Mouse (Mus musculus): ENCODE measurements around the gene Rtkn.

Gene Rtkn

DNA sequence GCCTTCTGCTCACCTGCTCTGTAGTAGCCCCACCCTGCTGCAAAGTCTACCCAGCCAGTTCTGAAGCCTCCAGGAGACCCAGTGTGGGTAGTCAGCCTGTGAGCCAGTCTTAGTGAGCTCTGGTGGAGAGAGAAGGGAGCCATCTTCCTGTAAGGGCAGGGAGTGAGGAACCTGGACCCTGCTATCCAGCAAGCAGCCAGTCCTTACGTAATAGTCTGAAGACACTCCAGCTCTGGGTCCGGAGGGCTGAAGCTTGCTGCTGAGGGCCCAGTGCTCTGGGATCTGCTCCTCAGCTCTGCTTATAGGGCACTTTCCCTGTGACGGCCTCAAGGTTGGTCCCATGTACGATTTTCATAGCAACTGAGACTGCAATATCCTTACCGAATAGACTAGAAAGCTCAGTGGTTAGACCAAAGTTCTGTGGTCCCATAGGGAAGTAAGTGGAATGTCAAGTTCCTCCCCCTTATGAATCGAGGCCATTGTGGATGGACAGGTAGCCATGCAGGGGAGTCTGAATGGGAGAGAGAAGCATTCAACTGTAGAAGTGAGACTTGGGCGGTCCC, at the start of gene Rtkn:
Gene Rtkn (plus strand): TSS at position 513 of the 563 bp plus-strand sequence.
- ATAC-seq (ENCODE audit: insufficient number of reproducible peaks, low FRiP score, low TSS enrichment) = no peak

DNA sequence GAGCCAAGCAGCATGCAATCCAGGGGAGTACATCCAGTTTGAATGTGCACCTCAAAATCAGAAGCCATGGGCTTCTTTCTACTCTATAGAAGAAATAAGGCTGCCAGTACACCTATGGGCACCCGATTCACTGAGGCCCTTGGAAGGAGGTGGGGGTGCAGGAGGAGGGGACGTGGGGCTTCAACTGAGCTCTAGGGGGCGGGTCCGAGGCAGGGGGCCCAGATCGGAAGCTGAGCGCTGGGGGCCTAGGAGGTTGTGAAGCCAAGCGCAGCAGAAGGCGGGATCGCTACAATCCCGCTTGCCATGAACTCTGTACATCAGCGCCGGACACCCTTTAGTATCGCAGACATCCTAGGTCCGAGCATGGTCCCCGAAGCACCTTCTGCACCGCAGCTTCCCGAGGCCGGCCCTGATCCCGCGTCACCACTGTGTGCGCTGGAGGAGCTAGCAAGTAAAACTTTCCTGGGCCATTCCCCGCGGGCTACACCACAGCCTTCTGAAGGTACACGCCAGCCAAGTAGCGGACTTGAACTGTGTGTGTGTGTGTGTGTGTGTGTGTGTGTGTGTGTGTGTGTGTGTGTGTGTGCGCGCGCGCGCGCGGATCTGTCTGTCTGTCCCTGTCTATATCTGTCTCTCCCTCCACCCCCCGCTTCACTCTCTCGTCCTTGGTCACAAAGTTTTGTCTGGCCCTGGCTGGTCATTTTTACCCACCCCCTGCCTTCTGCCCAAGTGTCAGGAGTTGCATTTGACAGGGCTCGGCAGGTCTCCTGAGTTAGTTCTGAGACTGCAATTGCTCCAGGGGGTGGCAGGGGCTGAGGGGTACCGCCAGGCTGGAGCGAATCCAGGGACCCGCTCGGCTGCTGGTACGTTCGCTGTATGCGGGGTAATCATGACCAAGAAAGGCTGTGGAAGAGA, 48.9 kb upstream of the Rtkn start, which contains the start of gene Lbx2:
Gene Lbx2 (plus strand): TSS at position 247 of the 915 bp plus-strand sequence.
- no peak for ATAC-seq (ENCODE audit: insufficient number of reproducible peaks, low FRiP score, low TSS enrichment)

GRCm38 (mm10) chr6:83087205-83087925, 47.9 kb upstream of the Rtkn start:
- ATAC-seq (ENCODE audit: insufficient number of reproducible peaks, low FRiP score, low TSS enrichment) = no peak

- ATAC-seq (ENCODE audit: insufficient number of reproducible peaks, low FRiP score, low TSS enrichment) = no peak
These were observed 47.4 kb upstream of the Rtkn start for GRCm38 (mm10) chr6:83087926-83088260.

GRCm38 (mm10) chr6:83092416-83093127, 42.7 kb upstream of the Rtkn start:
- no peak for ATAC-seq (ENCODE audit: insufficient number of reproducible peaks, low FRiP score, low TSS enrichment)

GRCm38 (mm10) chr6:83095968-83096367, 39.3 kb upstream of the Rtkn start:
- ATAC-seq (ENCODE audit: insufficient number of reproducible peaks, low FRiP score, low TSS enrichment) = no peak

DNA sequence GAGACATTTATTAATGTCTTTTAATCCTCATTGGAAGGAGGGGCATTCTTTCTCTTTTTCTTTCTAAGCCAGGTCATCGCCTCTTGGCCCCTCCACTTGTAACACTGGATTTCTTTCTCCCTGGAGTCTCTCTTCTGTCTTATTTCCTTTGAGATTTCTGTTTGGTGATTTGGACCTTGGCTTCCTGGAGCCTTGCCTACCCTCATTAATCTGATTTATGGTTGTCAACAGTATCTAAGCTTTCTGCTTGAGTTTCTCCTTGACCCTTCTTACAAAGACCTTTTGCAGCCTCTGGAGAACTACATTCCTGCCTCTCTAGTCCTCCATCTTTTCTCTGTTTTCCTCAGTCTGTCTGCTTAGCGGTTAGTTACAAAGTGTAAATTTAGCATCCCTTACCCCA, 36.9 kb upstream of the Rtkn start:
- no peak for ATAC-seq (ENCODE audit: insufficient number of reproducible peaks, low FRiP score, low TSS enrichment)

- peak; percentile 95 for ATAC-seq (ENCODE audit: insufficient number of reproducible peaks, low FRiP score, low TSS enrichment)
These were observed 34.0 kb upstream of the Rtkn start, which contains the start of the genes Ccdc142 and Gm42688 for GRCm38 (mm10) chr6:83101316-83101687. Gene Ccdc142 (plus strand): TSS chr6:83101601. Gene Gm42688 (plus strand): TSS chr6:83101617.

GRCm38 (mm10) chr6:83101688-83102556, 33.3 kb upstream of the Rtkn start:
- ATAC-seq (ENCODE audit: insufficient number of reproducible peaks, low FRiP score, low TSS enrichment) = peak; percentile 64

DNA sequence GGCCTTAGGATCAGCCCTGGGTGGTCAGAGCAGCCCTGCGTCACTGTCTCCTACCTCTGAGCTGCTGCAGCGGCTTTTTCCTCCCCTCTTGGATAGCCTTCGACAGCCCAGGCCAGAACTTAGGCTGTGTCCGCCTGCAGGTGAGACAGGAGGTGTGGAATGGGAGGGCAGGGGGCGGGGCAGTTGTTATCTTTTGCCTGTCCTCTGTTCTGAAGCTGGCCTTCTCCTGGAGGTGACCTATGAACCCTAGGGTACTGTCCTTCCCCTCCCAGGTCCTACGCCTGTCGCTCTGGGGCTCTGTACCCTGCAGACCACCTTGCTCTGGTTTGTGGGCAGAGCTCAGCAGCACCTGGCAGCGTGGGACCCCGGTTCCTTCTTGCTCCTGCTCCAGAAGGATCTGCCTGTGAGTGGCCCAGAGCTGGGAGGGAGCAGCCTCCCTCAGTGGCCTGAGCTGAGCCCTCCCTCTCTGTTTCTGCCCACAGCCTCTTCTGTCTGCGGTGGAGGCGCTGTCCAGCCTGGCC, 32.1 kb upstream of the Rtkn start:
- ATAC-seq (ENCODE audit: insufficient number of reproducible peaks, low FRiP score, low TSS enrichment) = no peak

DNA sequence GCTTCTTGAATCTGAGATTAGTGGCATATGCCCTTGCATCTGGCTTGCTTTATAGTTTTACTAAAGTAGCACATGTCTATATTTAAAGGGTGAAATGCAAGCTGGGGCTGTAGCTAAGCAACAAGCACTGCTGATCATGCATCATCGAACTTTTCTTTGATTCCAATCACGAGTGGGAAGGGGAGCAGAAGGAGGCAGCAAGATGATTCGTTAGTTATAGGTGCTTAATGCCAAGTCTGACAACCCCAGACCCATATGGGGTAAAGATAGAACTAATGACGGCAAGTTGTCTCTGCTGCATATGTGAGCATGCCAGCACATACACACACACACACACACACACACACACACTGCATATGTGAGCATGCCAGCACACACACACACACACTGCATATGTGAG, 31.1 kb upstream of the Rtkn start:
- no peak for ATAC-seq (ENCODE audit: insufficient number of reproducible peaks, low FRiP score, low TSS enrichment)

GRCm38 (mm10) chr6:83107566-83108400, 27.5 kb upstream of the Rtkn start:
- ATAC-seq (ENCODE audit: insufficient number of reproducible peaks, low FRiP score, low TSS enrichment) = no peak

DNA sequence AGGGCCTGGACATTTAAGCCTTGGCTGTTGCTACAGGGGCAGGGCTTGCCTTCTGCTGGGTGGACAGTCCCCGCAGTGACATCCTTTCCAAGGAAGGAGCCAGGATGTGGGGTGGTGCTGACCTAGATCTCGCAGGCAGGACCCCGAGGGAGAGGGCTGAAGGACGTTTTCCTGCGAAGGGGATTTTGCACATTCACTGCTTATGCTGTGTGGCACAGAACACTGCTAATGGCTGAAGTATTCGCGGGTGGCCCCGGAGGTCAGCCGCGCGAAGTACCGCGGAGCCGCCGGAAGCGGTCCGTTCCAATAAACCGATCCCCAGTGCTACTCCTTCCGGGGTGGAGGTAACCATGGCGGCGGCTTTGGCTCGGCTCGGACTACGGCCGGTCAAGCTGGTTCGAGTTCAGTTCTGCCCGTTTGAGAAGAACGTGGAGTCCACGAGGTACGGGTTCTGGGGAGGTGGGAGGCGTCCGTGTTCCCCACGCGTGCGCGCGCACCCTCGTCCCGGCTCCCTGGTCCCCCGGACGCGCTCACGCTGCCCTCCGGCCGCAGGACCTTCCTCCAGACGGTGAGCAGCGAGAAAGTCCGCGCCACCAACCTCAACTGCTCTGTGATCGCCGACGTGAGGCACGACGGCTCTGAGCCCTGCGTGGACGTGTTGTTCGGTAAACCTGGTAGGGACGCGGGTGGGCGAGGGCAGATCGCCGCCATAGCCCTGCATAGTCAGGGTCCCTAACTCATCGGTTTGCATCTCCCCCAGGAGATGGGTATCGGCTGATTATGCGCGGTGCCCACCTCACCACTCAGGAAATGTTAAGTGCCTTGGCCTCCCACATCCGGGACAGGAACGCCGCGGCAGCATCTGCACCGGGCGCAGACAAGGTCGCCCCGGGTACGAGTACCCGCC, 26.2 kb upstream of the Rtkn start, which contains the start of gene Mrpl53:
Gene Mrpl53 (plus strand): TSS at position 279 of the 907 bp plus-strand sequence.
- ATAC-seq (ENCODE audit: insufficient number of reproducible peaks, low FRiP score, low TSS enrichment) = peak; percentile 87

GRCm38 (mm10) chr6:83111510-83112136, 23.6 kb upstream of the Rtkn start:
- ATAC-seq (ENCODE audit: insufficient number of reproducible peaks, low FRiP score, low TSS enrichment) = no peak

- peak; percentile 81 for ATAC-seq (ENCODE audit: insufficient number of reproducible peaks, low FRiP score, low TSS enrichment)
These were observed 20.1 kb upstream of the Rtkn start, which contains the start of gene Mogs for GRCm38 (mm10) chr6:83115011-83115671. Gene Mogs (plus strand): TSS chr6:83115496.

DNA sequence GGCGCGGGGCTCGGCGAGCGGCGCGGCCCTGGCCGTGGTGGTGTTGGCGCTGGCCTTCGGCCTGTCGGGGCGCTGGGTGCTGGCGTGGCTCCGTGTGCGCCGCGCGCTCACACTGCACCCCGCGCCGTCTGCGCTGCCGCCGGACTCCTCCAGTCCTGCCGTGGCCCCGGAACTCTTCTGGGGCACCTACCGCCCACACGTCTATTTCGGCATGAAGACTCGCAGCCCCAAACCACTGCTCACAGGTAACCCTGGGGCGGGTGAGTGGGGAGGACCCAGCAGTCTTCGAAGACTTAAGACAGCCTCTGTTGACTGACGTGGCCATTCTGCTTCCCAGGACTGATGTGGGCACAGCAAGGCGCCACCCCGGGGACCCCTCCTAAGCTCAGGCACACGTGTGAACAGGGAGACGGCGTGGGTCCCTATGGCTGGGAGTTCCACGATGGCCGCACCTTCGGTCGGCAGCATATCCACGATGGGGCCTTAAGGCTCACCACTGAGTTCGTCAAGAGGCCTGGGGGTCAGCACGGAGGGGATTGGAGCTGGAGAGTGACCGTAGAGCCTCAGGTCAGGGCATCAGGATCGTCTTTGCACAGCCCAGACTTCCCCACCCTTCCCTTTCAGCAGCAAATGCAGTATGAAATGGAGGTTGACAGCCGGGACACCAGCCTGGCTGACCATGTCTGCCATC, 19.4 kb upstream of the Rtkn start:
- peak; percentile 6; the same call in 1 of the 2 replicates for ATAC-seq (ENCODE audit: insufficient number of reproducible peaks, low FRiP score, low TSS enrichment)
